10 mouse cellular contexts compared by ENCODE assay signal in genomic region chr11:47304702-47305450, GRCm38 (mm10).
DNase-seq lines count a peak whose midpoint lies in the region; ATAC-seq lines count a peak whose summit lies in the region.
"Had no signal": no experiment of that assay in that cellular context is flagged by ENCODE, and none has a peak within 500 bp of the region (broad histone marks: within the 10 kb centered on the region; RNA-seq: fewer than 3 reads in every experiment).

No protein-coding gene starts in this region.

- no peaks in the 10 kb centered on the region for H3K36me3 ChIP-seq in forebrain, embryonic 16.5 days (ENCODE audit: control insufficient read depth, insufficient read depth)
- H3K36me3 ChIP-seq: embryonic facial prominence, embryonic 13.5 days had no signal

- WGBS in forebrain, embryonic 16.5 days = 66% methylated on average over 12 of the region's 12 CpGs

- peak; percentile 91 for ATAC-seq in forebrain, embryonic 16.5 days
- ATAC-seq in monocyte, adult 5-6 weeks (replicated peaks; ENCODE audit: insufficient number of reproducible peaks, low FRiP score, low TSS enrichment, poor library complexity, severe bottlenecking) = no peak

- no peak overlapping the region for H3K27ac ChIP-seq in forebrain, embryonic 16.5 days (ENCODE audit: low read length)
- H3K27ac ChIP-seq: embryonic facial prominence, embryonic 13.5 days had no signal

- no peaks in the 10 kb centered on the region for H3K27me3 ChIP-seq in forebrain, embryonic 16.5 days (replicated peaks; ENCODE audit: control insufficient read depth, insufficient read depth, low read length)
- H3K27me3 ChIP-seq: embryonic facial prominence, embryonic 13.5 days had no signal

- no peaks in the 10 kb centered on the region for H3K9me3 ChIP-seq in forebrain, embryonic 16.5 days (ENCODE audit: control insufficient read depth, low read length)
- H3K9me3 ChIP-seq: embryonic facial prominence, embryonic 13.5 days had no signal

- H3K9ac ChIP-seq in forebrain, embryonic 16.5 days (replicated peaks; ENCODE audit: low read depth, low read length) = no peak overlapping the region
- H3K9ac ChIP-seq: embryonic facial prominence, embryonic 13.5 days had no signal

- peak; percentile 16 for DNase-seq in left cerebral cortex, adult 11 months (ENCODE audit: low spot score)
- no peak for DNase-seq in left cerebral cortex, postnatal 4 days
- DNase-seq in kidney, postnatal 36 days = peak; percentile 40 to 52
- DNase-seq in right cerebral cortex, adult 2 months (ENCODE audit: low spot score in 2 of 2) = peak; percentile 60 to 61
- DNase-seq in B cell, adult 2 months = no peak
- no peak for DNase-seq in urinary bladder, postnatal 10 days (ENCODE audit: low spot score)
- DNase-seq: thymus, postnatal 36 days had no signal

- H3K4me1 ChIP-seq in forebrain, embryonic 16.5 days (replicated peaks; ENCODE audit: control insufficient read depth, insufficient read depth, low read length) = no peaks in the 10 kb centered on the region
- H3K4me1 ChIP-seq: embryonic facial prominence, embryonic 13.5 days had no signal

- H3K4me2 ChIP-seq in forebrain, embryonic 16.5 days (ENCODE audit: low read length) = no peak overlapping the region
- H3K4me2 ChIP-seq: embryonic facial prominence, embryonic 13.5 days had no signal

- intact Hi-C loops in left cerebral cortex, postnatal 4 days (cut with DNase I) = no loop called here

- H3K4me3 ChIP-seq in forebrain, embryonic 16.5 days (replicated peaks; ENCODE audit: low read length) = no peak overlapping the region
- H3K4me3 ChIP-seq: embryonic facial prominence, embryonic 13.5 days had no signal

Comparison
In these comparisons a context has a peak if more than half of its experiments do, and no peak if none do; other contexts are left out.
1. DNase-seq: peak in left cerebral cortex, adult 11 months (single experiment), kidney, postnatal 36 days (2 of 2) and right cerebral cortex, adult 2 months (2 of 2); none in left cerebral cortex, postnatal 4 days (single experiment), B cell, adult 2 months (0 of 2) and urinary bladder, postnatal 10 days (single experiment).